Mouse (Mus musculus) right cerebral cortex, postnatal 25 days (tissue): Measurements from ENCODE around the gene Rps17.

Experiments used
- DNase-seq: peaks from one replicate; pipeline ENCODE4 v3.0.0; 2022

Gene Rps17

DNA sequence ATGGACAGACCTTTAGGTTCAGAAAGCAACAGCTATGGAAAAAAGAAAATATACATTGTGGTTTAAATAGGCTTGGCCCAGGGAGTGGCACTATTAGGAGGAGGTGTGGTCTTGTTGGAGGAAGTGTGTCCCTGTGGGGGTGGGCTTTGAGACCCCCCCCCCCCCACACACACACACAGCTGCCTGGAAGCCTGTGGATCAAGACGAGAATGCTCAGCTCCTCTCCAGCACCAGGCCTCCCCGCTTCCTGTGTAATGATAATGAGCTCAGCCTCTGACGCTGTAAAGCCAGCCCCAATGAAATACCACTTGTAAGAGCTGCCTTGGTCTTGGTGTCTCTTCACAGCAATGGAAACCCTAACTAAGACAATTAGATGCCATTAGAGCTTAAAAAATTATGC lies 14.3 kb downstream of the Rps17 start:
- no peak for DNase-seq

DNA sequence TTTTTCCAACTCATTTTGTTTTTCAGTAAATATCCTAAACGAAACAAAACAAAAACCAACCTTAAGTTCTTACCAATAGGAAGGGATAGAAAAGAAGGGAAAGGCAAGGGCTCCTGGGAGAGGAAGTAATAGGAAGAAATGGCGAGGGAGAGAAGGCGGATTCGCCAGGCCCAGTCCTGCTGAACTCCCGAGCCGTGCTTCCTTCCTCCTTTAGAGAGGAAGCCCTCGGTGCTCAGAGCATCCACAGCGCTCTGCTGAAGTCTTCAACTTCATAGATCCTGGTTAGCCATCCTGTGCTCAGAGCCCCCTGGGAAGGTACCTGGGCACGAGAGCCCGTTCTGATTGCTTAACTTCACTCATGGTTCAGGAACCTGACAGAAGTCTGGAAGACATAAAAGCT lies 17.4 kb downstream of the Rps17 start:
- no peak for DNase-seq

DNA sequence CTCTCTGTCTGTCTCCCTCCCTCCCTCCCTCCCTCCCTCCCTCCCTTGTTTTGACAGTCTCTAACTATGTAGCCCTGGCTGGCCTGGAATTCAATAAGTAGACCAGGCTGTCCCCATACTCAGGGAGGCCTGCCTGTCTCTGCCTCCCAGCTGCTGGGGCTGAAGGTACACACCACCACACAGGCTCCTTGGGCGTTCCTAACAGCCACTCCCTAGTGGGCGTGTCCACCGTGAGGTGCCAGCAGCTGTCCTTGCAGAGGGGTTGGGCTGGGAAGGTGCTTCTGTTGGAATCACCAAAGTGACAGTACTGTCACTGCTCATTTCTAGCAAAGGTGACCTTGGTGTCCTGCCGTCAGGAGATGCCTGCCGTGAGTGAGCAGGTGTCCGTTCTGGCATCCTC lies 18.2 kb downstream of the Rps17 start:
- no peak for DNase-seq

DNA sequence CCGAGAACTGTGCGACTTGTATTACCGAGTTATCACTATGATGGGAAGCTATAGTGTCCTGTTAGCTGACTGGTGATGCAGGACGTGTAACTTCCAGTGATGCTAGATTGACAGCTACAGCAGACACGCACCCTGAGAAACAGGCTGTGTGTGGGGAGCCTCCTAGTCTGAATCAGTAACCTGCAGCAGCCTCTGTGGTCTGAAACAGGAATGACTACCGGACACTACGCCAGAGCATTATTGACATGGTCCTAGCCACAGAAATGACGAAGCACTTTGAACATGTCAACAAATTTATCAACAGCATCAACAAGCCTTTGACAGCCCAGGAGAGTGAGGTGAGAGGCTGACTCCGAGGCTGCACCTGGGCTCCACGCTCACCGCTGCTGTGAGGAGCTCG lies 19.0 kb downstream of the Rps17 start:
- DNase-seq = no peak

DNA sequence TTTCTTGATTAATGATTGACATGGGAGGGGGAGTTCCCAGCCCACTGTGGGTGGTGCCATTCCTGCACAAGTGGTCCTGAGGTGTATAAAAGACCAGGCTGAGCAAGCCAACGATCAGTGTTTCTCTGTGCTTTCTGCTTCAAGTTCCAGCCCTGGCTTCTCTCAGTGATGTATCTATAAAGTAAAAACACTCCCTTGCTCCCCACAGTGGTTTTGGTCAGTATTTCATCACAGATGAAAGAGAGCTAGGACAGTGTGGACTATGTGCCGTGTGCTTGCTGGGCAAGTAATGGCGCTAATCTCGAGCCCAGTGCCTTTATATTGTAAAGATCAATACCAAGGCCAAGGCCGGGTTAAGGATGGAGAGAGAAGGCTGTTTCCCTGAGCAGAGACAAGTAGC lies 23.3 kb downstream of the Rps17 start:
- no peak for DNase-seq

DNA sequence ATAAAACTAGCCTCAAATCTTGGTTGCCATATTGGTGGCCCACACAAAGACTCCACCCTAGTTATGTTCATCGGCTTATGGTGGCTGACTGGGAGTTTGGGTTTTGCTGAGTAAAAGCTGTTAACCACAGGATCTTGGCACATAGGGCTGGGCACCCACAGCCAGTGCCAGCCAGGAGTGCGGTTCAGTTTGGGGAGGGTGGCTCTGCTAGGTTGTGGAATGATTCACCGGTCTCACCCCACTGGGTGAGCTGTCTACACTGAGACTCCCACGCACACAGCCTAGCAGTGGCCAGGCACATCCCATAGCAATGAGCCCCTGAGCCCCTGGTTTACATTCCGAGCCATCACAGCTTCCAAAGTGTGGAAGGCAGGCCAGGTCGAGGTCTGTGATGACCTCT lies 25.3 kb downstream of the Rps17 start:
- no peak for DNase-seq

DNA sequence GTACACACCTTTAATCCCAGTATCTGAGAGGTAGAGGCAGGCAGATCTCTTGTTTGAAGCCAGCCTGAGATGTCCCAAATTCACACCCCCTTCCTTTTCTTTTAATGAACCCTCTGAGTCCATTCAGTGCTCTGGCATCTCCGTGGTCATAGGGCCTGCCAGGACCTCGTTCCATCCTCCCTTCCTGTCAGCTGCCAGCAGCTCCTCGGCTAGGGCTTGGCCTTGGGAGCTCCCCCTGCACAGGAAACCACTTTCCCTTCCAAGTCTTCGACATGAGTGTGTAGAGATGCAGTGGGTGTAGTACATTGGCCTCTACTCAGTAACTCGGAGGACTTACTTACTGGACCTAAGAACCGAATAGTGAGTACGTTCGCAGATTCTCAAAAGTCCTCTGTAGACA lies 29.5 kb downstream of the Rps17 start:
- DNase-seq = no peak

DNA sequence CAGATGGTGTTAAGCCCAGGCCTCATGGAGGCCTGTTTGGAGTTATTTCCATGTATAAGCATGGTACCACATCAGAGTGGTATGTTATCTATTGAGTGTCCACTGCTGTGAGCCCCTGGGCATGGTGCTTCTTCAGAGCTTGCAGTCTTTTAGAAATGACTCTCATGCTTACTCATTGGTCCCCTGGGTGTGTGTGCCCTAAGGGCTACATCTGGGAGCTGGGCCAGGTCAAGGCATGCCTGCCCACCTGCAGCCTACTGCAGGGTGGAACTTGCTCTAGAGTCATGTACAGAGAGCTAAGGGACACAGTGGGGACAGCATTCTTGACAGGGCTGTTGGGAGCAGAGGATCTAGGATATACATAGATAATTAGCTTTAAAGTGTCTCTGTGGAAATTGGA lies 33.5 kb downstream of the Rps17 start:
- DNase-seq = no peak

DNA sequence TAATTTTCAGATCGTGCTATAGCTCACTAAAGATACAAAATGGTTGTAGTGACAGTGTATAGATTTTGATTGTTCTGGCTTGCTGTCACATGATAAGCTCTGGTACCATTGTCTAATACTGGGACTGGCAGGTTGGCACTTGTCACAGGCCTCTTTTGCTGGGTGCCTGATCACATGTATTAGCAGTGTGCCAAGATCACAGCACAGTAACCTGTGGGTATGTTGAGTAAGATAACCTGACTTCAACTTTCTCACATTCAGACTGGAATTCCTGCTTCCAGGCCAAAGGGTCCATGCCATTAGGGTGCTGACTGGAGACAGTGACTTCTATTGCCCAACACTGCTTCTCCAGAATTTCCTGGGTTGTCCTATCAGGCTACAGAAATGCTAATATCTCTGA lies 33.9 kb downstream of the Rps17 start:
- DNase-seq = no peak

DNA sequence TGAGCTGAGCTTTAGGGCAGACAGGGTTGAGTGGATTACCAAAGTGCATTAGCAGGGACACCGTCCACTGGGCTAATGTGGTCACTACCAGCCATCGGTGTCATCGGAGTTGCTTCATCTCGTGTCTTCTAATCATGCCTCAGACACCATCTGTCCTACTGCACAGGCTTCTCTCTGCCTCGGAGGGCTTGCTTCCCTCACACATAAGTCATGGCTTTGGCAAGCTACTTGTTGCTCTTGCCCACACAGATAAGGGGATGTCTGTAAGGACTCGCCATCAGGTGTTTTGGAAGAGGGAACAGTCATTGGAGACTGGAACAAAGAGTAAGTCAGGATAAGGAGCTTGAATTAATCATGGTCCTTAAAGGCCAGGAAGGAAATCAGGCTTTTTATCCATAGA lies 35.8 kb downstream of the Rps17 start:
- DNase-seq = no peak

DNA sequence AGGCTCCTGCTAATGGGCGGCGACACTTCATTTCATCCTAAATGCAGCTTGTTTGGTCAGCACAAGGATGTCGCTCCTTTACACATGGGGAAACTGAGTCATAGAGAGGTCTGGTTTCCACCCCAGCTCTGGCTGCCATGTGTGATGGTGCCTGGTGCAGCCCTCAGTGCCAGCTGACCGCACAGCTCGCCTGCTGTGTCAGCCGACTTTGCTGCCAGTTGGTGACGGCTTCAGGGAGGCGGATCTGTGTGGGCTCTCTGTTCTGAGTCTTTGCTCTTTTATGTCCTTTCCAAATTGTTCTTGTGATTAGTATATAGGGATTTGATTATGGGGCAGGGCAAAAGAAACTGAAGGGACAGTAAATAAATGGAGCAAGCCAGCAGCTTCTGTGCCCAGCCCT lies 37.3 kb downstream of the Rps17 start:
- DNase-seq = no peak

DNA sequence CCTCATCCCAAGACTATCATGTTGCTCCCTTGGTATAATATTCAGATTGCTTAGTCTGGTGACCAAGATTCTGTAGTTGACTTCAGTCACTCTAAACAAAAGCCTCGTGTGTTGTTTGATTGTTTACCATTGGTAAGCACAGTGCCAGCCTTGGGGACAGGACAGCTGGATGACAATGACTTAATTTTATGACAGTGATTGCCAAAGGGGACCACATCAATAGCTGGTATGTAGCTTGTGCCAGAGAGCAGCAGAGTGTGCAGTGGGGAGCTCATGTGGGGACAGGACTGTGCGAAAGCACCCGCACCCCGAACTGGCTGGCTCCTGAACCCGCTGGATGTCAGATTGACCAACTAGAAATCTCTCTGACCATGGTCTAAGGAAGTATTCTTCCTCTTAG lies 40.4 kb downstream of the Rps17 start:
- DNase-seq = no peak

DNA sequence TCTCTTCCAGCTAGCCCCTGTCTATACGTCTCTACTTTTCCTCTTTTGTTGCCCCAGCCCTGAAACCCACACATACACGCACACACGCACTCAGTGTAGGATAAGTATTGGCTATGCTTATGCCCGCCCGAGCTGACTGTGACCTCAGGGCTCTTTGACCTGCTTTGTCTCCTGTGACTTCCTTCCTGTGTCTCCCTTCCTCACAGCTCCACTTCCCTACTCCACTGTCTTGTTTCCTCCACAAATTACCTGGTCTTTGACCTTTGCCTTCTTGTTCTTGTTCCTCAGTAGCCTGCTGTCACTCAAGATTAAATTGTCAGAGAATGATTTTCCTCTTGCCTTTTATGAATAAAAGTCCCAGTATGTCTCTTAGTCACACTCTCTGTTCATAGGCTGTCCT lies 41.0 kb downstream of the Rps17 start:
- no peak for DNase-seq

DNA sequence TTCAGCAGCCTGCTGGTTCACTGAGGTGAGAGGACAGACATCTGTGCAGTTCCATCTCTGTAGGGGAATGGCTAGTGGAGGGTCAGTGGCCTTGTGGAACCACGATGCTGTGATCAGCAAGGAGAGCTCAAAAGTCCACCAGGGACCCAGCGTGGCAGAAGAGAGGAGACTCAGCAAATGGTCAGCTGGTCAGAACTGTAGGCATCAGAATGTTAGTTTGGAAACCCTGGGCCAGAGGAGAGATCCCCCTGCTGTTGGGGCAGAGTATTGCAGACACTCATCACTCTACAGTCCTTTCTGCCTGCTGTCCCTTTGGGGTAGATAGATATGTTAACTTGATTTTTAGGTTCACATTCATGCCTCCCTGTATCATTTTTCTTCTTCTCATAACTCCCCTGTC lies 41.4 kb downstream of the Rps17 start:
- no peak for DNase-seq

DNA sequence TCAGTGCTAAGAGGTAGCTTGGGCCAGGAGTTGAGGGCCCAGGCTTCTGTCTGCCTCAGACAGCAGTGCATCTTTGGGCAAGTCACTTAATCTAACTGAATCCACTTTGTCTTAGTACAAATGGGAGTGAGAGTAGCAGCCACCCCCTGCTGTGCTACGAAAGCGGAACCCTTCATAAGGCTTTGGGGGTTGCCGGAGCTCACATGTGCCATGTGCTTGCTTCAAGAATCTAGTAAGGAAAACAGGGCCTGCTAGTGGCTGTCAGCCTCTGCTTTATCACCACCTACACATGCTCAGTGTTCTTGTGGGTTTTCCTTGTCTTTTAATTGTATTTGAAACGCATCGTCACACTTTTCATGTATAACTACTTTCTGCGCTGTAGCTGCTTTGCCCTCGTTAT lies 43.7 kb downstream of the Rps17 start:
- DNase-seq = no peak

DNA sequence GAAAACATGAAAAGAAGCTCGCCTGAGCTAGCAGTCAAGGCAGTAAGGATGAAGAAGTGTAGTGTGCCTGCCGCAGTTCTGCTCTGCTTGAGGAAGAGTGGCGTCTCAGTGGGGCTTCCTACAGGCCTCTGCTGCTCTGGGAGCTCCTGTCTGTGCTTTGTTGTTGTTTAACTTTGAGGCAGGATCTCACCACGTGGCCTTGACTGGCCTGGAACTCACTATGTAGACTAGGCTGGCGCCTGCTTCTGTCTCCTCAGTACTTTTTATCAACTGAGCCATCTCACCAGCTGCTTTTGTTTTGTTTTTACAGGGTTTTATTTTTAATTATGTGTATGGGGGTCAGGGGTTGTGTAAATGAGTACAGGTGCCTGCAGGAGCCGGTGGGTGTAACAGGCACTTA lies 46.8 kb downstream of the Rps17 start:
- DNase-seq = no peak

DNA sequence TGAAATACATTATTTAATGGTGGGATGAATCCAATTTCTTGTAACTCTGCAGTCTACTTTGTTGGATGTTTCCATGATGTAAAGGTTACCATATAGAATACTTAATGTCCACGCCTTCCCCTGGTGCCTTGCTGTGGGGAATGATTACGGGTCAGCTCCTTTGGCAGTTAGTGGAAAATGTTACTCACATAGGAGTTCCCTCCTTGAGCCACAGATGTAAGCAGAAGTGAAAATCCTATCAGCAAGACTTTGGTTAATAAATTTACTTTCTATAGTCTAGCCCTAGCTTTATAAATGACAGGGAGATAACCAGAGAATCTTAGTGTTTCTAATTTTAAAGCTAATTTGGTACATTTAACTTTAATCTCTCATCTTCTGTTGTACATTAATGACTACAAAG lies 49.9 kb downstream of the Rps17 start:
- DNase-seq = no peak
